Mouse (Mus musculus) heart, postnatal 14 days (tissue): ENCODE data around the gene Ptch1. TPM values are rescaled to one million over a fixed set of nuclear protein-coding genes. Genes with fewer than 3 reads are reported as not detected.

Source experiments
- DNase-seq, 2 experiments: peaks; one replicate each; pipeline ENCODE4 v3.0.0; 2021 to 2022
- intact Hi-C: fragments of 180-260 bp; cut with DNase I; formaldehyde crosslinking; loops from one replicate; pipeline ENCODE4 v1.15.1; 2025
- total RNA-seq, 2 experiments: library from RNA; stranded (reverse); gene quantifications; 2 replicates each; pipeline ENCODE4 v1.2.3; 2021

Gene Ptch1
- total RNA-seq, 2 experiments from 2014 or later = 12.0 to 16.1 TPM

DNA sequence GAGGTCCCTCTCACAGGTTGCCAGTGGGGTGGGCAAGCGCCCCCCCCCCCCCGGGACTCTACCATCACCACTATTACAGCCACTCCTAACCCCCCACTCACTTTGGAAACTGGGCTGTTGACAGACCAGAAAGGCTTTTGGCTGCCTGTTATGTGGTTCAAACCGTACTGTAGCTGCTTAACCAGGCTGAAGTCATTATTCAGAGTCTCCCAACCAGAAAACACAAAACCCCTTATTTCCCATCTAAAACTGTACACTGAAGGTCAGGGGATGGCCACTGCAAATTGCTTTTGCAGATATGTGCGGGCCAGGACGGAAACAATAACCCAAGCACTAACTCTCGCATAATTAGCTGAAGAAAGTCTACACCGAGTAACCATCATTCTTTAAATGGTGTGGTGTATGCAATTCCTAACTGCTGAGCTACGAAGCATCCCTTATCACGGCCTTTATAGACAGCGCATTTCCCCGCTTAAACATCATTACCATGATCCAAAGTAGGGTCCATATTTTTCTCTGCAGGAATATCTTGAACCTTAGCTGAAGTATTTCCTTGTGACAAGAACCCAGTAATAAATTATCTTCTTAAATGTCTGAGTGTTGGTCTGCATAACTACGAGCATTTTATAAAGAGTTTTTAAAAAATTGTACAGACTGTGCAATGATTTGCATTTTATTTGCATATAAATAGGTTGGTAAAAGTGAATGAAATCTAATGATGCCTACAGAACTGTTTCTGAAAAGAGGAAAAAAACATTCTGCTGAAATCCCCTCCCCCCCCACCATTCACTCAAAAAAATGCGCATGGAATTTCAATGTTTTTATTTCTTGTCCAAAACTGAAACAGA, 29.1 kb downstream of the Ptch1 start:
- intact Hi-C loops = no loop called here
- no peak for DNase-seq

DNA sequence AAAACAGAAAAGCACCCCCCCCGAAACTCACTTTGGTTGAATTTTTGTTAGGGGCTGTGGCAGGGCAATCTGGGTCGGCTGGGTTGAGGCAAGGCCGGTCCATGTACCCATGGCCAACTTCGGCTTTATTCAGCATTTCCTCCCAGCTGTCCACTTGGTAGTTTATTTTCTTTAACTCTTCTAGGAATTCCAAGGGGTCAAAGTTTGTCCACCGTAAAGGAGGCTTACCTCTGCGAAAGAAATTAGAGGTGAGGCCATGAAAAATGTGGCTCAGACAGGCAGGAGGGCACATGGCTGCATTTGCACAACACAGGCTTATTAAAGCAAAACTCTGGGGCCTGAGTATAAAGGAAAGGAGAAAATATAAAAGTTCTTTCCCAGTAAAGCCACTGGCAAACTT, 29.9 kb downstream of the Ptch1 start:
- intact Hi-C loops = no loop called here
- no peak for DNase-seq

DNA sequence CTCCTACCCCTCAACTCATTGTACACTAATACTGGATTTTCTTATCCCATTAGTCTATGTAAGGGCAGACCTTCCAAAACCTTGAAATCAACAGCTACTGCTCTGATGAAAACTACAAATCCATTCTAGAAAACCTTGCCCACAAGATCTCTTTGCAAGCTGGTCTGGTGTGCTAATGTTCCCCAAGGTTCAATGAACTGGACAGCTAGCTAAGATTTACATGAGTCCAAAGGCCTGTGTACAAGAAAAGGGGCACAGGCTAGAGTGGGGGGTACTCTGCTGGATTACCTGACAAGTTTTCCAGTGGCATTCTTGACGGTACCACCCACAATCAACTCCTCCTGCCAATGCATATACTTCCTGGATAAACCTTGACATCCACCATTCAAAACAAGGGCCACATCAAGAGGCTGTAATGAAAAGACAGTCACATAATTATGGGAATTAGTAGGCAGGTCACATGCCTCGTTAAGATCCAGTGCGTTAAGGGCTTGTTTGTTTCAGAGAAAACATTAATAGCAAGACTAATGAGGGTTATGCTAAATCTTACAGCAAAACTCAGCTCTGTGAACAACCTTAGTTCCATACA, 30.5 kb downstream of the Ptch1 start:
- no peak for DNase-seq
- intact Hi-C loops = no loop called here

DNA sequence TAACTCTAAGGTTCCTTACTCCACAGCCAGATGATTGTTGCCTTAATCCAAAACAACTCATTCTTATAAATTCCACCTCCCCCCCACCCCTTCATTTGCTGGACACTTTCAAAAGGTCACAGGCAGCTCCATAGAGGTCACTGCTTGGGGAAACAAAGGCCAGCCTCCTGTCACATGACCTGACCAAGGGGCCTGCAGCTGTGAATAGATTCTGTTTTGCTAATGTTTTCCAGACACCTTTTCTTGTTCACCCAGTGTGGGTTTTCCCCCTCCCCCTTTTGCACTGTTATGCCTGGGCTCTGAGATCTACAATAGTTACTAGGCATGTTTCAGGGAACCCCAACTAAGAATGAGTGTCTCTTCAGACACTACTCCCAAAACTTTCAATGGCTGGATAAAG, 31.9 kb downstream of the Ptch1 start:
- no peak for DNase-seq
- intact Hi-C loops = no loop called here

GRCm38 (mm10) chr13:63540584-63540983, 32.8 kb downstream of the Ptch1 start:
- intact Hi-C loops = no loop called here
- no peak for DNase-seq

DNA sequence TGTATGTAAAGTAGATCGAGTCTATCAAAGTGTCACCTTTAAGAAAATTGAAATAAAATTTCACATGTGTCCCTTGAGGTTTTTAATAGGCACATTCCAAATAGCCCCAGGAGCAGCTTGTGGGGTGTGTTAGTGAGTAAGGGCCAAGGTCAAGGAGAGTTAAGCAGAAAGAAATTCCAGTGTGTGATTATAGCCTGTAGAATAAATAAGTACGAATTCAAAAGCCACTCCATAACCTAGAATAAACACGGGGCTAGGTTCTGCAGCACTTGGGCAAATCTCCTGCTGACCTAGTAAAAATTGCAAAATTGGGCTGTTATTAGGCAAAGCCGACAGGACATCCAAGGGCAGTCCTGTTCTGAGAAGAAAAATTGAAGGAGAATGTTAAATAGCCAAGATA, 38.4 kb downstream of the Ptch1 start:
- intact Hi-C loops = no loop called here
- DNase-seq = no peak

DNA sequence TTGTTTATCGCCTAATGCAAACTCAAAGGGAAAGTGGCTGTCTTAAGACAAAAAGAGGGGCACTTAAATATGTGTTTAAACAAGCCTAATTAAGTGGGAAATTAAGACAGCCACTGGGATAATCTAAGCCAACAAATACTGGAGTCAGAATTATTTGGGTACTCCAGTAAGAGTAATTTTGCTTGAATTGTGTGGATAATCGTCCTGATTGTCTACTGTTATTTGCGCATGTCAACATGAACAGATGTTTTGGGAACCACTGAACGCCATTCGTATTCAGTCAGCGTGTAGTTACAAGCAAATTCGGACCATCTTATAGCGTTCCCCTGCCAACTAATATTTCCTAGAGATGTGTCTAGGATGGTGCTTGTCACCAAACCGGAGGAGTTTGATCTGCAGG, 42.5 kb downstream of the Ptch1 start:
- DNase-seq = no peak
- intact Hi-C loops = no loop called here

DNA sequence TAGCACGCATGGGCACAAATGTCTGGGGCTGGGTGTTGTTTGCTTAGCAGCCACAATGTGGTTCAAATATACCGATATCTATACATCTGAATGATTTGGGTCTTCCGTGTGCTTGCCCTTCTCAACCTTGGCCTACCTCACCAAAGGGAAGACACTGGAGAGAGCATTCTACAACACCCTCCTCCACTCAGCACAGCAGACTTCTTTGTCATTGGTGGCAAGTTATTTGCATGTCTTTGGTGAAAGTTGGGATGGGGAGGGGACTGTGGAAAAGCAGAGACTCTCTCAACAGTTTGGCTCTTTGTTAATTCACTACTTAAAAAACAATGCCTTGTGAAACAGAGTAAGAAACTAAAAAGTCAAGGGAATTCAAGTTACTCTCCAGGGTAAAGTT, 43.0 kb downstream of the Ptch1 start:
- DNase-seq = no peak
- intact Hi-C loops = no loop called here

GRCm38 (mm10) chr13:63529602-63530370, 43.6 kb downstream of the Ptch1 start:
- DNase-seq = no peak
- intact Hi-C loops = no loop called here

DNA sequence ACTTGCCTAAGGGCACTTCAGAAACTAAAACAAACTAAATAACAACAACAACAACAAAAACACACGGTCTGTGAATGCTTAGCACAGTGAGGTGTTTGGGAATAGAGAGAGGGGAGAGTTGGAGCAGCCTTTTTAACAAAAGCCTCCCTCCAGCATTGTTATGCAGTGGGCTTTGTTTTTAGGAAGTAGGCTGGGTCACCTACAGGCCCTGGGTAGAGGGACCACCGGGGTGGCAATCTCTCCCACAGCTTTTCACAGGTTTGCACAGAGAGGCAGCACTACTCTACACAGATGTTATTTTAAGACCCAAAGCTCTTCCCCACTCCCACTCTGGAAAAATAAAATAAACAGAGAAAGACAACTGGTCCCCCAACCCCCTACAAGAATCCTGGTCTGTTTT, 44.5 kb downstream of the Ptch1 start:
- no peak for DNase-seq
- intact Hi-C loops = no loop called here

DNA sequence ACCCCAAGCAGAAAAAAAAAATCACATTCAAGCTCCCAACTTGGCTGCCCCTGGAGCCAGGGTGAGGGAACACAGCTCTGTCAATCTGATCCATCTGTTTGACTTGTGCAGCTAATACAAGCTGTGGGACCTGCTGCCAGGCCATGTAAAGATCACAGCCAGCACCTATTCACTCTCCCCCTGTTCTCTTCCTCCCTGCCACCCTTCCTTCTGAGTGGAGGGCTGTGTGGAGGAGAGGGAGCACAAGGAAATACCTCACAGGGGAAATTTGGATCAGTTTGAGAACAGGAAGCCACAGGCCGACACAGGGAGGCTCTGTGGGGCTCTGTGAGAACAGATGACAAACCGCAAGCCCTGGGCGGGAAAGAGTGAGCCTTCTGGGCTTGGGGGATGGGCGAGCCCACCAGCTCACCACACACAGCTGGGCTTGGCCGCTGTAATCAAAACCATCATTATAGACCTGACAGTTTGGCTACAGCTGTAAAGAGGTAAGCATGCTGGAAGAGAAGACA, 45.2 kb downstream of the Ptch1 start:
- intact Hi-C loops = no loop called here
- DNase-seq = peak; percentile 19 to 29

DNA sequence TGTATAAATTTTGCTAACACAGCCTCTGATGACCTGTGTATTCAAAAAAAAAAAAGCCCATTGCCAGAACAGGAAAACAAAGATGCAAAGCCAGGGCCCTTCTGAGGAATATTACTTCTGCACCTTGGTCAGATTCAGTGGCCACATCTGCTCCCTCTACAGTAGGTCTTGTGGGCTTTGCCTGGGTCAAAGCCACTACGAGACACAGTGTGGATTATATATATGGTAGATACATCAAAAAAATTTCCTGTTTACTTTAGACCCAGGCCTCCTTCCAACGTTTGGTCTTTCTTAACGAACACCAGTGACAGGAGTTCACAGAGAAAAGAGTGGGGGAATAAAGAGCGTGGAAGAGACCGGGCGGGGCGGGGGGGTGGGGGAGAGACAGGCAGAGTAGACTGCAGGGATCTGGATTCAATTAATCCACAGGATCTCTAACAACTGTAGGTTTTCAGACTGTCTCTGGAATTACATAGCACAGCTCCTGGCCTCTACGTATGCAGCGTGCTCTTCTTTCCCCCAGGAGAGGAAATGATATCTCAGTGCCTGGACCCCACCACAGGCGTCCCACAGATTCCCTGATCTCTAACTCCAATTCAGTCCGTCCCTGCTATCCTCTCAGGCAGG, 47.7 kb downstream of the Ptch1 start:
- no peak for DNase-seq
- intact Hi-C loops = no loop called here

DNA sequence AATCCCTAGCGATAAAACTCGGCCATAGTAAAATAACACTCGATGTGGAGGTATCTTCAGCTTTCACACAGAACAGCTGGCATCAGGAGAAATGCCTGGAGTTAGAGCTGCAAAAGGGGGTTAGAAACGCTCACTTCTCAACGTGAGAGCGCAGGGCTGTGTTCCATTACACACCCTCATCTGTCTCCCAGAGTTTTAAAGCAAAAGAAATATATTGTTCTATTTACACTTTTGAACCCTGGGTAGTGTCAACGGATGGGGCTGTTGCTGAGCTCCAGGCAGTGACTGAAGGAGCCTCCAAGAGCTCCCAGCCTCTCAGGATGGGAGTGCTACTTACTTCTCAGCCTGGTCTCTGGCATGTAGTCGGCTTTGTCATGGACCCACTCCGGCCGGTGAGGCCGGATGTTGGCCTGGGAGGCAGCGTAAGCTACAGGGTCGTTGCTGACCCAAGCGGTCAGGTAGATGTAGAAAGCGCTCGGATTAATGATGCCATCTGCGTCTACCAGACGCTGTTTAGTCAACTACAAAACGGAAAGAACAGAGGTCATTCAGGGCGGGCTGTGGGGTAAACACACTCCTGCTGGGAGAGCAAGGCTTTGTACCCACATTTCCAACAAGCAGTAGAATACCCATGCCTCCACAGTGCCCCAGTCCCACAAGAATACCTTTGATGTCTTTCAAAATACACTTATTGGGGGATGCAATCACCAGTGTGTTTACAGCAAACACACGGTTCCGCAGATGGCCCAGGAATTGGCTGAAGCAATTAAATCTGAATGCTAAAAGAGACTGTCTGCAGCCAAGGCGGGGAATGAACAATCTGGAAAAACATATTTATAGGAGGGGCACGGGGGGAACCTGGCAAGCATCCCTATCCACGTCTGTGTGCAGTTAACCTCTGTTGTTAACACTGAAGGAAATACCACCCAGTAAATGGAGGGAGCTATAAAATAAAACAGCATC, 48.5 kb downstream of the Ptch1 start:
- no peak for DNase-seq
- intact Hi-C loops = no loop called here

DNA sequence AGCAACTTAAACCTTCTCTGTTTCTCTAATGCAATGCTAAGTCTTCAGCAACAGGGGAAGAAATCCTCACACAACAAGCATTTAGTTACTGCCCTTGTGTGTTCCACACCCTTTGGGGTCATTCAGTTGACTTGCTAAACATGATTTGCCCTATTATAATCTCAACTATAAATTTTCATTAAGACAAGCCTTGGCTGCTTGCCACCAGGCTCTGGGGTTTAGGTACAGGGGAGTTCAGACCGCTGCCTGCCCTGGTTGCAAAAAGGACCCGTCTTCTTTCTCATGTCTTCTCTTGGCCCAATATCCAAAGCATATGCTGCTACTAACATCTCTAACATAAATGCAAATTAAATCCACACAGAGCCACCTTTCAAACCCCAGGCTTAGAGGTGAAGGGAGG, 49.3 kb downstream of the Ptch1 start:
- no peak for DNase-seq
- intact Hi-C loops = no loop called here

DNA sequence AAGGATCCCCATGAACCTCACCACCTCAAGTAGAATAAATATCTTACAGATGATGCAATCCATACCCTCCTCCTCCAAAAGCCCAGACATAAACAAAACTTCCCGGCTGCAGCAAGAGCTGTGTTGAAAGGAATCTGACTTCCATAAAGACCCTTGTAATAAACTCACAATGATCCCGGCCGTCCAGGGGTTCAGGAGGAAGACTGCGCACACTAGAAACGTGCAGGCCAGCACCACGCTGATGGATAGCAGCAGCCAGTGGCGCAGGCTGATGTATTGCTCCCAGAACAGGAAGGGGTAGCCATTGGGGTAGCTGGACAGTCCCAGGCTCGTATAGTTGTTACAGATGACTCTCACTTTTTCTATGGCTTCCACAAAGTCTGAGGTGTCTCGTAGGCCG, 50.6 kb downstream of the Ptch1 start:
- DNase-seq = no peak
- intact Hi-C loops = no loop called here

DNA sequence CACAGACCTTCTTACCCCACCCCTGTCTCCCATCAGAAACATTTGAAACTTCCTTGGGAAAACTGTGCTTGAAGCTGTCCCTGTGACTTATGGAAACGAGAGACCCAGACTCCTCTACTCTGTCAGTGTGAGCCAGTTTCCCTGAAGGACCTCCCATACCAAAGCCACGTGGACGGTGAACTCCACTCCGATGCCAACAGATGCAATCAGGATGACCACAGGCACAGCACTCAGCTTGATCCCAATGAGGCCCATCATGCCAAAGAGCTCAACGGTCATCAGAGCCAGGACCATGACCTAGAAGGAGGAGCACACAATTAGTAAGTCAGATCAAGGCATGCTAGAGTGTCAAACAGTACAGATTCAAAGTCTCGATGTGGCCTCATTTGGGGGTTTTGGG, 53.3 kb downstream of the Ptch1 start:
- no peak for DNase-seq
- intact Hi-C loops = no loop called here

DNA sequence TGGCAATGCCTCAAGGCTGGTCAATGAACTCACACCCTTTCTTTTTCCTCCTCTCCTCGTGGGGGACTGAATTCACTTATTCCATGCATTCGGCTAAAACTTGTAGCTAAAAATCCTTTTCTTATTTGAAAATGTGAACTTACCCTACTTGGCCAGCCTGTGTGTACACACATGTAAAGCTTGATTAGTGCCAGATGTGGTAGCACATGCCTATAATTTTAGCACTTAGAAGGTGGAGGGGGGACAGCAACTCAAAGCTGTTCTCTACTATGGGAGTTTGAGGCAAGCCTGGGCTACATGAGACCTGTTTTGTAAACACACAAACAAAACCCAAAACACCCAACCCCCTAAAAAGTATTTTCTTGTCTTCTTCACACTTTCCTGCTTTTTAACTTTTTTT, 56.9 kb downstream of the Ptch1 start:
- intact Hi-C loops = no loop called here
- no peak for DNase-seq

DNA sequence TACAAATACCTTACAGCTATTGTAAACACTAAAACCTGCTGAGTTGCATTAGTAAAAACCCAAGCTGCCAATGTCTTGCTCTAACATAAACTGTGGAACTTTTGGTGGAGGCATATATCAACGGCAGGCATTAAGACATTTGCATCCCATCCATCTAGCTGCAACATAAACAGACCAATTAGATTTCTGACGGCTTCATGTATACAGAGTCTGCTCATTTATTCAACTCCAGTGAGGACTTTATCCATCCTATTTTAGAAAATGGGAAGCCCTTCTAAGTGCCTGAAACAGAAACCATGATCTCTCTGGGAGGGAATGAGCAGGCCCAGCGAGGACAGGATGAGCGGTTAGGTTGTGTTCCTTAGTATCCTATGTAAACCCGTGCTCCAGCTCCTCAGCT, 57.9 kb downstream of the Ptch1 start:
- intact Hi-C loops = no loop called here
- DNase-seq = no peak

DNA sequence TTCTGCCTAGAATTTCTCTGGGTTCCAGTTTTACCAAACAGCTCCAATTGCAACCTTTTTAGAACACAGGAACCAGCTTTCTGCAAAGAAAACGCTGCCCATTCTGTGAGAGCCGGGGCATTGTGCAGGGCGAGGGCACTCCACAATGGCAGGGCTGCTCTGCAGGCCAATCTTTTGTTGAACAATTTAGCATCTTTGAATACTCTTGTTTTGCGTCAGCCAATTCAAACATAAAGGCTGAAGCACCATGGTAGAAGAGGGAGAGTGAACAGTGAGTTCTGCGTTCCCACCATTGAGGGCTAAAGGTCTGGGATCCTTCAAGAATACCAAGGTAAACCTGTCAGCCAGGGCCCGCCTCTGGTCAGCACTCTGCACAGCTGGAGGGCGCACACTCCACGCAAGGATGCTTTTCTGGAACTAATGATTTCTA, 58.5 kb downstream of the Ptch1 start:
- intact Hi-C loops = no loop called here
- DNase-seq = no peak
